Mouse (Mus musculus): ENCODE results near the gene Zranb1.

Gene Zranb1

DNA sequence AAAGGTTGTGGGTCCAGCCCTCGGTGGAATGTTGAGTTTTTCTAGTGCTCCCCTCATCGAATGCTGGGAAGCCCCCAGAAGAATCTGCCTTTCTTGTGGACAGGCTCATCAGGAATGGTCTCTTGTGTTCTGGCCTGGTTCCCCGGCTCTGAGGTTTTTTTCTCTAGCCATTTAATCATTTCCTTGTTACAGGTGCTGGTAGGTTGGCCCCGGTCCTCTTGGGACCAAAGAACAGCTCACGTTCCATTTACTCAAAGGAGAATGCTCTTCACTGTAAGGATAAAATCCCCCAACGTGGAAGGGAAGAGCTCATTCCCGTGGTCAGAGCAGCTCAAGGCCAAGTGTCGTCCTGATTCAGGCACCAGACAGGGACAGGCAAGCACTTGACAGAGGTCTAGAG, 78.7 kb downstream of the Zranb1 start:
- ChIA-PET CTCF (no interaction called here), POLR2A (interaction anchor here in 2 of 4 experiments (0.7 to 8.0 kb wide), 6 partner anchors 11 to 174 kb away, joined by 3 to 49 read pairs (median 5); no protein-coding TSS in a partner anchor)

DNA sequence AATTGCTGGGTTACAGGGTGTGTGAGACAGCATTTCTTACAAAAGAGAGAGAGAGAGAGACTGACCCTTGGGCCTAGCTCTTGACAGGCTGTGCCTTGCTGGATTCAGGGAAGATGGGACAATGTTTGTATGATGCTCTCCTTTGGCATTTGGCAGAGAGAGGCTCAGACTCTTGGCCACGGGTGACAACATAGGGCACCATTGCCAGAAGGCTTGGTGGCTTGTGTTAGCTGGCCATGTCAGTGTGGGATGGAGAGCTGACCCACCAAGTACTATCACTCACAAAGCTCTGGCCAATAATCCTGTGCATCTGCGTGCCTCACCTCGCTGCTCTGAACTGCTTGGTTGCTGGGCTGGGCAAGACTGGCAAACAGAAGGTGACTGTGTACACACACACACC, 79.5 kb downstream of the Zranb1 start:
- ChIA-PET POLR2A (interaction anchor here in 1 of 4 experiments (0.6 to 6.4 kb wide), 3 partner anchors 11 to 201 kb away, joined by 3 to 49 read pairs (median 4); no protein-coding TSS in a partner anchor), CTCF (no interaction called here)

DNA sequence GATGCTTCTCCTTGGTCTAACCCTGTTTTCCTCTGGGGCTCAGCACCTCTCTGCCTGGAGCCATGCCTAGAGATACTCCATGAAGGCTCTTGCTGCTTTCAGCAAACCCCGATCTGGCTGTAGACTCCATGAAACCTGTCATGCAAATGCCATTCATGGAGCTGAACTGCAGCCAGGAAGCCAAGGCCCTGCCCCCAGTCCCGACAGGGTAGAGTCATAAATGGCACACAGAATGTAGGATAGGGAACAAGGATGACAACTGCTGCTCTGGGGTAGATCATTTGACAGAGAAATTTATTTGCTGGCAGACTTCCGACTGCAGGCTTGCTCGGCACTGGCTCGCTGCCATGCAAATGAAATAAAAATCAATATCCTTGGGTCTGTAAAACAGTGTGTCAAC, 80.2 kb downstream of the Zranb1 start:
- CTCF ChIA-PET: no interaction called here

DNA sequence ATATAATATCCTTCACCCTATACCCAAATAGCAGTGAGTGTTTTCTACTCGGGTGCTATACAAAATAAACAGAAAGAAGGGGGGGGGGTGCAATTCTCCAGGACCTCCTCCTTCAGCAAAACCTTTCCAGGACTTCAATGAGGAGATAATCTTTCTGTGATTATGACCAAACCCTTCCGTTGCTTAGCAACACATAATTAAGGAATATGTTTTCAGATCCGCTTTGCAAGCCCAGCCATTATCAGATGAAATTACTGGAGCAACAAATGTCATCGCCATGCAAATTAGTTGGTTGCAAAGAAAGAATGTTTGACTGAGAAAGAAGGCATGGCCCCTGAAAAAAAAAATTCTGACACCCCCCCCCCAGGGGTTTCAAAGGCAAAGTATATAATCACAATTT, 80.7 kb downstream of the Zranb1 start:
- POLR2A ChIA-PET: interaction anchor here in 1 of 4 experiments (6.4 kb wide), 1 partner anchor 9 kb away, joined by 49 read pairs; no protein-coding TSS in a partner anchor

More for the DNA sequence above, 80.2 kb downstream of the Zranb1 start:
- POLR2A ChIA-PET: interaction anchor here in 1 of 4 experiments (6.4 kb wide), 1 partner anchor 10 kb away, joined by 49 read pairs; no protein-coding TSS in a partner anchor

DNA sequence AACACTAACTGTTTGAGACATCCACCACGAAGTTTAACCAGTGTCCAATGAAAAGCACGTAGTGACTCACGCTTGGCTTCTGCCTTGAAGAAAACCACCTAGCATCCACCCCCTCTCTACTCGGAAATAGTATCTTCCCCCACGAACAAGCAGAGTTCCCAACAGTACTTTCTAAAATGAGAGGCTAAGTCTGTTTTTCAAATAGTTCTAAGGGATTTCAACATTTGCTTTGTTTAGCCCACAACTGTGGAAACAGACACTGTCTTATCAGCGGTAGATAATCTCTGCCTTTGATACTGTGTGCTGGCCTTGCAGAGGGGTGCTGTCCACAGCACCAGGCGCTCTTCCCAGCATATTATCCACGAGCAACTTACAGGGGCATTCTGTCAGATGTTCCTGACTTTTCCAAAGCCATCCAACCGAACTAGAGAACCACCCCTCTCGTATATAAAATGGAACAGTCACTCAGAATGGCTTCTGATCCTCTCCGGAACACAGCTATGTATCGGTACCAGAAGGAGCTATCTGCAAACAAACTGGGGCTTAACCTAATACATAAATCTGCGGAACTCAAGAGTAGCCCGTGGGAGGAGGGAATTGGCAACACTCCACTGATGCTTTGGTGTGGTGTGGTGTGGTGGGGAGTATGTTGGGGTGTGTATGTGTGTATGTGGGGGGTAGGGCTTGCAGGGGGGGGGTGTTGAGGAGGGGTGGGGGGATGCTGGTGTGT, 81.9 kb downstream of the Zranb1 start:
- ChIA-PET POLR2A (interaction anchor here in 1 of 4 experiments (1.8 kb wide), 1 partner anchor 9 kb away, joined by 5 read pairs; no protein-coding TSS in a partner anchor), CTCF (interaction anchor here in 2 of 4 experiments (0.5 to 1.7 kb wide), 2 partner anchors 9 to 134 kb away, joined by 7 read pairs; no protein-coding TSS in a partner anchor)

More for the DNA sequence above, 80.7 kb downstream of the Zranb1 start:
- CTCF ChIA-PET: no interaction called here

DNA sequence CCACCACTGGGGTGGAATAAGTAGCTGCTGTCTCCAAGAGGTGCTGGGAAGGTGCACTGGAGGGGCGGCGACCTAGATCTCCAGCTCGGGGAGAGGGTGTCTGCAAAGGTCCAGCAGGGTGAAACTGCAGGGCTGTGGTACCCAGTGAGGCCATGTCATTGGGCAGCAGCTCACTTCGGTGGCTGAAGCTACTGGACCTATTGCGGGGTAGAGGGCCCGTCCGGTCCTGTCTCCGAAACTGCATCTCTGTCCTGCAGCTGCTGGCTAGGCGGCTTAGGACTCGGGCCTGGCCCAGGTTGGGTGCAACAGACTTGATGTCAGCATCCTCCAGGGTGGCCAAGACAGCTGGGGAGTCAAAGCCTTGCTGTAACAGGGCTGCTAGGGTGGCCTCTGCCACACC, 83.0 kb downstream of the Zranb1 start:
- ChIA-PET POLR2A (interaction anchor here in 2 of 4 experiments (0.7 to 3.2 kb wide), 9 partner anchors 8 to 82 kb away, joined by 3 to 19 read pairs (median 3); no protein-coding TSS in a partner anchor), CTCF (interaction anchor here in 2 of 4 experiments (0.8 to 1.7 kb wide), 4 partner anchors 8 to 17 kb away, joined by 3 to 7 read pairs (median 4); no protein-coding TSS in a partner anchor)

DNA sequence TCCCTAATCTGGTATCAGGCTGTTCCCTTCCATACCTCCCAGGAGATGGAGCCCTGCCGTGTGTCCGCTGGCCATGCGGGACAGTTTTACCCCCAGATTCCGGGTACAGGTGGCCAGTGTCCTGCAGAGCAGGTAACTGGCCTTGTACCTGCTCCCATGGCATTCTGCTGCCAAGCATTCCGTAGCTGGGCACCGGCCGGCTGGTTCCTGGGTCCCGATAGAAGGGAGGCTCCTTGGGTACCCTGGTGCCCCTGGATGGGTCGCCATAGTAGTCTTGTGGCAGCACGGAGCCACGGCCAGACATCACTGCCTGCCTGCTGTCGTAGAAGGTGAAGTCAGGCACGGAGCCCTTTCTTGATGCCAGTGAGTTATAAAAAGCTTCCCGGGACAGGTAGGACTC, 83.7 kb downstream of the Zranb1 start:
- ChIA-PET POLR2A (interaction anchor here in 1 of 4 experiments (0.6 to 3.2 kb wide), 5 partner anchors 10 to 81 kb away, joined by 3 to 19 read pairs (median 4); no protein-coding TSS in a partner anchor), CTCF (interaction anchor here in 1 of 4 experiments (1.0 to 1.7 kb wide), 3 partner anchors 9 to 11 kb away, joined by 3 to 7 read pairs (median 4); no protein-coding TSS in a partner anchor)

DNA sequence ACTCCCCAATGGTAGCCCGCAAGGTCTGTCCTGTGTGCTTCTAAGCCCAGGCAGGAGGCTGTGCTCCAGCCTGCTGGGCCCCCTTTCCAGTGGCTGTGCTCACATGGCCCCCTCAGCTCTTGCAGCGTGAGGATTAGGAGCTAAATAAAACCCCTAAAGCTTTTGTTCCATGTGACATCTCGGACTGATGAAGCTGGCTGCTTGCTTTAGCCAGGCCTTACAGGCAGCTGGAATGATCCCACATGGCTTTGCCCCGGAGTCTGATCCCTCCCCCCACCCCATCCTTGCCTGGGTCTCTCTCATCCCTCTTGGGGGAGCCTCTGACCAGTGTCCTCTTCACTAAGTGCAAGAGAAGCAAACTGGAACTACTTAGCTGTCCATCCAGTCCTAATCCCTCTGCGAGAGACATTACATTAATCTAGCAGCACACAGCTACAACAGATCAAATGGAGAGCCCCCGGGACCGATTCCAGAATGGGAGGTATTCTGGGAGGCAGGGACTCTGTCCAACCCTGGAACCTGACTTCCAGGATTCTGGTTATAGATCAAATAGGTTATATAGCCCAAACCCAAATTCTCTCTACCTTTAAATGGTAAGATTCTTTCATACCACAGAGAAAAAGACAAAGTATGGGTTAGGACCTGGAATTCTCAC, 84.6 kb downstream of the Zranb1 start:
- ChIA-PET POLR2A (interaction anchor here in 3 of 4 experiments (0.7 to 3.2 kb wide), 10 partner anchors 8 to 101 kb away, joined by 3 to 19 read pairs (median 3); no protein-coding TSS in a partner anchor), CTCF (interaction anchor here in 3 of 4 experiments (0.8 to 1.6 kb wide), 4 partner anchors 9 to 36 kb away, joined by 3 to 7 read pairs (median 4); no protein-coding TSS in a partner anchor)

DNA sequence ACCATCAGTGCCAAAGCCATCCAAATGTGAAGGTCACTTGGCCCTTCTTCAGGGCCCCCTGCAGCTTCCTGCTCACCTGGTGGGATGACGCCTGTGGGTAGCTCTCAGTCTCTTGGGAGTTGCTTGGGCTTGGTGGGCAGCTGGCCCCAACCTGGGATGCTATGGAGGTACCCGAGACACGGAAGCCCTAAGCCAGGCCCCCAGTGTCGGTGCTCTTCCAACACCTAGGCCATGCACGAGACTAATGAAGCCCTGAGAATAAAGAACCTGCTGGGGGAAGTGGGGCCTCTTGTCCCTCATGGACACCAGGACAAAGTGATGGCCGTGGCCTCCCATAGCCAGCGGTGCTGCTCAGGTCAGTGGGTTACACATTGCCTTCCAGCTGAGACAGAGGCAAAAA, 88.0 kb downstream of the Zranb1 start:
- ChIA-PET POLR2A (interaction anchor here in 3 of 4 experiments (0.6 to 8.3 kb wide), 11 partner anchors 10 to 86 kb away, joined by 3 to 49 read pairs (median 4); no protein-coding TSS in a partner anchor), CTCF (interaction anchor here in 3 of 4 experiments (0.5 to 1.6 kb wide), 6 partner anchors 12 to 105 kb away, joined by 3 to 7 read pairs (median 4); partner anchors contain the start of gene Ctbp2 (in 1 of the 3))

DNA sequence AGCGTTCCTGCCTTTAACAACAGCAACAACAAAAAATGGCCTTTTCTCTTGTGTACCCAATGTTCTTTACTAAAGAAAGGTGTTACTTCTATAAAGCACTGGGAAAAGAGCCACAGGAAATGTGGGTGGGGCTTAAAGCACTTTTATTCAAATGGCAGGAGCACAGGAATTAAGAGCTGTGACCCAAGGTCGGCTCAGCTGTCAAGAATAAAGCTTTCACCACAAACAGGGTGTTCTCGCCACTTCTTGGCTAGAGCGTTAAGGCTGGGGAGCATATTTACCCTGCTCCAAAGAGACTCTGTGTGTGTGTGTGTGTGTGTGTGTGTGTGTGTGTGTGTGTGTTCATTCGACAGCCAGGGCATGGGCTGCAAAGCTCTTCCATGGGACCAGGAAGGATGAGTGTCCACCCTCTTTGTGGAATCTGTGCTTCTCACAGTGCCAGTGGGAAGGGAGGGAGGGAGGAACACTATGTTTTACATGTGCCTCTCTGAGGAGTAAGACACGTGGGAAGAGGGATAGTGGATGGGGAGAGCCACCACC, 88.6 kb downstream of the Zranb1 start:
- POLR2A ChIA-PET: interaction anchor here in 3 of 4 experiments (0.5 to 8.3 kb wide), 18 partner anchors 9 to 100 kb away, joined by 3 to 49 read pairs (median 4); no protein-coding TSS in a partner anchor
- CTCF ChIA-PET: interaction anchor here in 3 of 4 experiments (0.6 to 1.6 kb wide), 4 partner anchors 11 to 23 kb away, joined by 3 to 7 read pairs (median 4); no protein-coding TSS in a partner anchor

DNA sequence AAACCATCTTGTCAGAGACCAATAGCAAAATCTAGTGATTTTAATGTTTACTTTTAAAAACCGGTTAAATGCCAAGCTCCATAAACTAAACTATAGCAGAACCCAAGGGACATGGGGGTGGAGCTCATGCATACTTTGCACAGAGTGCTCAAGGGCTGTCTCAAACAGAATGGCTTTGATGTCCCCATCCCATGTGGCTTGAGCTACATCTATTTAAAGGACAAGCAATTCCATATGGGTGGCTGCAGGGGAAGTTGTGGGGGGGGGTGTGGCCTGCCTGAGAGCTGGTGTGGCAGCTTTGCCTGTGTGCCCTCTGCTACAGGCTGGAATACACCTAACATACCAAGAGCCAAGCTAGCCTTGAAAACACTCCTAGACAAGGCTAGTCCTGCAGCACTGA, 93.8 kb downstream of the Zranb1 start:
- POLR2A ChIA-PET: interaction anchor here in 2 of 4 experiments (0.6 to 8.3 kb wide), 13 partner anchors 10 to 361 kb away, joined by 3 to 49 read pairs (median 4); no protein-coding TSS in a partner anchor
- CTCF ChIA-PET: interaction anchor here in 3 of 4 experiments (0.6 to 1.3 kb wide), 5 partner anchors 10 to 552 kb away, joined by 3 to 7 read pairs (median 3); no protein-coding TSS in a partner anchor

DNA sequence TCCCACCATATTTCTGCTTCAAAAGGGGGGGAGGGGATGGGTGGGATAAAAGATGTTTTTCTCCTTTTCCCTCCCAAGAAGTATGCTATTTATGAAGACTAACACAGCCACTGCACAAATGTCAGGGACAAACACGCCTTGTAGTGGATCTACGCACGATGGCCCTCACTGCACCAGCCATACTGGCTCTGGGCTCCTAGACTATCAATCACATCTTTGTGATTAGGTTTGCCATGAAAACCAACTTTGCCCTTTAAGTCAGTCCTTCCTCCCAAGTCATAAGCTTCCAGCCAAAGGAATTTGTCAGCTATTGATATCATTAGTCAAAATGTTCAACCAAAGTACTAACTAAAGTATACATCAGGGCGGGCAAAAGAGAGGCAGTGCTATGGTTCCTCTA, 97.0 kb downstream of the Zranb1 start:
- ChIA-PET CTCF (interaction anchor here in 1 of 4 experiments (0.9 kb wide), 1 partner anchor 24 kb away, joined by 3 read pairs; no protein-coding TSS in a partner anchor), POLR2A (interaction anchor here in 2 of 4 experiments (0.5 to 4.0 kb wide), 12 partner anchors 8 to 91 kb away, joined by 3 to 28 read pairs (median 4); no protein-coding TSS in a partner anchor)

DNA sequence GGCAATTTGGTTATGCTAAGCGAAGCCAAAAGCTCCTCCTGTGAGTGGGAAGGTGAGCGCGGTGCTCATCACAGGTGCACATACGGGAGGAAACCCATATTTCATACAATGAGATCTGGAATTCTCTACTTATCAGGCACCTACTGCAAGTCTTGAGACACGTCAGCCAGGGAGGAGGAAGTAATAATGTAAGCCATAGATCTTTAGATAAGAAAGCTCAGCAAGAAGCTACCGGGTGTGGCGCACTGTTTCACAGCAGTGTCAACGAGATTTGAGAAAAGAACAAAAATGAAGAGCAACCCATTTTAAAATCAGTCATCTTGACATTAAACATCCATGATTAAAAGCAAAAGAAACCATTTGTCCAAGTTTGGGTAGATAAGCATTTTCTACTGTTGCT, 98.1 kb downstream of the Zranb1 start:
- CTCF ChIA-PET: interaction anchor here in 1 of 4 experiments (1.4 kb wide), 1 partner anchor 32 kb away, joined by 4 read pairs; no protein-coding TSS in a partner anchor
- POLR2A ChIA-PET: interaction anchor here in 3 of 4 experiments (0.6 to 2.0 kb wide), 19 partner anchors 9 to 90 kb away, joined by 3 to 19 read pairs (median 4); no protein-coding TSS in a partner anchor

DNA sequence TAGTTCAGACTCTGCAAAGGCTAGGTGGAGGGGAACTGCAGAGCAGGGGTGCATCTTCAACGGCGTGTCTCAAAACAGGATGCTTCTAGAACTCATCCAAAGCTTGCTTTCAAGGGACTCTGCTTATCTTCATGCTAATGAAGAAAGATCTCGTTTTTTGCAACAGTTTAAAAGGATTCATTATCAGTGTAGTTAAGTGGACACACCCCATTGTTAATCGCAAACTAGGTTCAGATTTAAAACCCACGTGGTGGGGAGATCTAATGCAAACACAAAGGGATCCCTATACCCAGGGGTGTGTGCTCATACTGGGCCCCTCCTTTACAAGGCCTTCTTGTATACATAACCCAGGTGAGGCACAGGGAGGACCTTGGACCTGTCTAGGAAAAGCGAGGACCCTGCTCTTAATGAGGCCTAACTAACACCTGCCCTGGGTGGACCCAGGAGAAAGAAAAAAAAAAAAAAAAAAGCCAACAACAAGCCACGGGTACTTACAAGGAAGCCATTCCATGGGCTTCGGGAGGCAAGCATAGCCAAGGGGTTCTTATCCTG, 98.6 kb downstream of the Zranb1 start:
- ChIA-PET CTCF (interaction anchor here in 2 of 4 experiments (0.7 to 1.4 kb wide), 3 partner anchors 8 to 33 kb away, joined by 3 to 4 read pairs (median 4); no protein-coding TSS in a partner anchor), POLR2A (interaction anchor here in 3 of 4 experiments (0.5 to 2.0 kb wide), 20 partner anchors 8 to 91 kb away, joined by 3 to 19 read pairs (median 4); no protein-coding TSS in a partner anchor)

DNA sequence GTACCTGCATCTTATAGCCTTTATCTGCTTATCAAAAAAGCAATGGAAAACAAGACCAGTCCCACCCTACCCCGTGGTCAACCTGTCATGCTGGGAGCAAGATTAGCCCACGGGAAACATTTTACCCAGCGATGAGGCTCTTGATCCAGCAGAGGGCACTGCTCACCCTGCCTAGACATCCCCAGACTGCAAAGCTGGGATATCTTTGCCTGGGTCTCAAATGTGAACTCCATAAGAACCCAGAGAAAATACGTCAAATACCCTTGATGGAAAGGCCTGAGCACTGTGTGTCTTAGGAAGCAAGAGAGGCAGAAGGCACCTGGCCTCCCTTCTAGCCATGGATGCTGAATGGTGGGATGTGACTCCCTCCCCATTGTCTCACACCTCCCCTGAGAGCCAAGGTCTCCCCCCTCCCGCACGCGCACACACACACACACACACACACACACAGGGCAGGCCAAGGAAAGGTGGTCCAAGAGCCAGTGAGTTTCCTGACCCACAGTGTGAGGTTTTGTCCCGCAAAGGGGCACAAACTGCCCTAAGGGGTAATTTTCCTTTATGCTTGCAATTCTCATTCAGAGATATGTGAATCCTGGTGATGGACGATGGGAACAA, 101.8 kb downstream of the Zranb1 start:
- ChIA-PET POLR2A (interaction anchor here in 2 of 4 experiments (0.6 to 1.8 kb wide), 5 partner anchors 9 to 278 kb away, joined by 3 to 5 read pairs (median 4); no protein-coding TSS in a partner anchor), CTCF (interaction anchor here (0.5 to 1.7 kb wide), 18 partner anchors 8 to 446 kb away, joined by 3 to 9 read pairs (median 3); no protein-coding TSS in a partner anchor)

DNA sequence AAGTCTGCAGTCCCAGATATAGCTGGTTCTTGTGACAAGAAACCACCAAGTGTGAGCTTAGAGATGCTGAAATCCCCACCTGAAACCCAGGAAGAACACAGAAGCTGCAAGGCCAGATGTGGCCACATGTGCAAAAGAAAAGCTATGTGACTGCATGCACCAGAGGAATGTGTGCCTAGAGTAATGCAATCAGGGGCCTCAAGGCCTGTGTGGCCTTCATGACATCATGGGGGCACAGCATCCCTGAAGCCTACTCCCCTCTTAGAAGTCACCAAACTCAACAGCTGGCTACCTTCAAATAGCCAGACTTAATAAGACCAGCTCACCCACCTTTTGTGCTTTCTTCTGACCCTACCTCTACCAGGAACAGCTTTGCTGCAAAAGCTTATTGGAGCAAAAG, 105.0 kb downstream of the Zranb1 start:
- POLR2A ChIA-PET: interaction anchor here in 2 of 4 experiments (0.7 to 4.1 kb wide), 21 partner anchors 9 to 601 kb away, joined by 3 to 28 read pairs (median 3); partner anchors contain the start of genes Edrf1 (in 1 of the 2) and Fgfr2 (in 1 of the 2)
- CTCF ChIA-PET: interaction anchor here in 2 of 4 experiments (0.6 to 1.3 kb wide), 3 partner anchors 19 to 98 kb away, joined by 3 read pairs; no protein-coding TSS in a partner anchor

Data from embryonic stem cell, embryonic (primary cell).